Comparison of ENCODE assay signal across 9 mouse cellular contexts in genomic region chr1:34678734-34679068, GRCm38 (mm10).
DNase-seq lines count a peak whose midpoint lies in the region; ATAC-seq and TF ChIP-seq lines count a peak whose summit lies in the region.
"Had no signal": no experiment of that assay in that cellular context is flagged by ENCODE, and none has a peak within 500 bp of the region (broad histone marks: within the 10 kb centered on the region; RNA-seq: fewer than 3 reads in every experiment).

No protein-coding gene starts in this region.

- H3K4me2 ChIP-seq in embryonic facial prominence, embryonic 12.5 days (replicated peaks), result peak overlapping the region; percentile 81
- peak overlapping the region; percentile 93 for H3K4me2 ChIP-seq in intestine, embryonic 16.5 days (ENCODE audit: low read depth, low read length)
- H3K4me2 ChIP-seq in midbrain, embryonic 16.5 days (ENCODE audit: low read length), result peak overlapping the region; percentile 96

- H3K27me3 ChIP-seq in embryonic facial prominence, embryonic 12.5 days, result peaks cover 53% of the 10 kb centered on the region
- H3K27me3 ChIP-seq in intestine, embryonic 16.5 days (replicated peaks; ENCODE audit: control insufficient read depth, insufficient read depth, low read length), result peaks cover 22% of the 10 kb centered on the region
- H3K27me3 ChIP-seq in midbrain, embryonic 16.5 days (ENCODE audit: control insufficient read depth, insufficient read depth, low read depth, low read length), result peaks cover 13% of the 10 kb centered on the region

- no peak for ATAC-seq in embryonic facial prominence, embryonic 12.5 days (ENCODE audit: insufficient number of reproducible peaks, insufficient read depth, low FRiP score, low TSS enrichment)
- ATAC-seq in intestine, embryonic 16.5 days, result peak; percentile 30; the same call in 1 of the 2 replicates
- peak; percentile 9; the same call in 1 of the 2 replicates for ATAC-seq in midbrain, embryonic 16.5 days
- ATAC-seq in activated CD4-positive, CD25-positive, alpha-beta regulatory T cell, adult 4 months, result no peak

- under 1% methylated on average over 9 of the region's 9 CpGs for WGBS in embryonic facial prominence, embryonic 12.5 days
- WGBS in intestine, embryonic 16.5 days, result under 1% methylated on average over 9 of the region's 9 CpGs
- under 1% methylated on average over 8 of the region's 9 CpGs for WGBS in midbrain, embryonic 16.5 days

- TF ChIP-seq CTCF in layer of hippocampus, adult 2 months (conservative IDR thresholded peaks at IDR 0.05), result no peak

- intact Hi-C loops in left cerebral cortex, postnatal 25 days (cut with DNase I), result no loop called here

- H3K9me3 ChIP-seq in embryonic facial prominence, embryonic 12.5 days, result no peaks in the 10 kb centered on the region
- no peaks in the 10 kb centered on the region for H3K9me3 ChIP-seq in intestine, embryonic 16.5 days (ENCODE audit: control insufficient read depth, low read length)
- no peaks in the 10 kb centered on the region for H3K9me3 ChIP-seq in midbrain, embryonic 16.5 days (replicated peaks; ENCODE audit: control insufficient read depth, low read length, poor library complexity, severe bottlenecking)

- peak overlapping the region; percentile 61 for H3K4me3 ChIP-seq in layer of hippocampus, adult 2 months
- peak overlapping the region; percentile 45 for H3K4me3 ChIP-seq in embryonic facial prominence, embryonic 12.5 days
- peak overlapping the region; percentile 53 for H3K4me3 ChIP-seq in intestine, embryonic 16.5 days (ENCODE audit: low read length)
- peak overlapping the region; percentile 50 for H3K4me3 ChIP-seq in midbrain, embryonic 16.5 days (ENCODE audit: low read depth, low read length)

- no peak overlapping the region for H3K9ac ChIP-seq in embryonic facial prominence, embryonic 12.5 days
- H3K9ac ChIP-seq in intestine, embryonic 16.5 days (ENCODE audit: low read depth, low read length), result peak overlapping the region; percentile 58; the same call in 1 of the 2 replicates
- H3K9ac ChIP-seq in midbrain, embryonic 16.5 days (ENCODE audit: low read depth, low read length), result peak overlapping the region; percentile 68

- peaks cover 8% of the 10 kb centered on the region; the same call in 1 of the 2 replicates for H3K4me1 ChIP-seq in embryonic facial prominence, embryonic 12.5 days
- peaks cover 10% of the 10 kb centered on the region; the same call in 1 of the 2 replicates for H3K4me1 ChIP-seq in intestine, embryonic 16.5 days (ENCODE audit: control insufficient read depth, insufficient read depth, low read length)
- H3K4me1 ChIP-seq in midbrain, embryonic 16.5 days (ENCODE audit: control insufficient read depth, insufficient read depth, low read length), result peaks cover 16% of the 10 kb centered on the region

- H3K36me3 ChIP-seq in embryonic facial prominence, embryonic 12.5 days, result no peaks in the 10 kb centered on the region
- no peaks in the 10 kb centered on the region for H3K36me3 ChIP-seq in intestine, embryonic 16.5 days (ENCODE audit: control insufficient read depth, insufficient read depth, low read length)
- H3K36me3 ChIP-seq in midbrain, embryonic 16.5 days (ENCODE audit: control insufficient read depth, insufficient read depth, low read length), result no peaks in the 10 kb centered on the region

- no peak for DNase-seq in layer of hippocampus, adult 2 months (ENCODE audit: low spot score in 2 of 2)
- no peak for DNase-seq in layer of hippocampus, adult 11-12 months (ENCODE audit: low spot score)
- no peak for DNase-seq in cerebellum, adult 18-20 months
- DNase-seq in left cerebral cortex, postnatal 25 days (ENCODE audit: low spot score in 2 of 2), result no peak
- DNase-seq: right cerebral cortex, postnatal 14 days had no signal

- H3K27ac ChIP-seq in layer of hippocampus, adult 2 months, result peak overlapping the region; percentile 89
- H3K27ac ChIP-seq in embryonic facial prominence, embryonic 12.5 days, result no peak overlapping the region
- no peak overlapping the region for H3K27ac ChIP-seq in intestine, embryonic 16.5 days (ENCODE audit: low read length)
- H3K27ac ChIP-seq in midbrain, embryonic 16.5 days (ENCODE audit: low read length), result no peak overlapping the region

Comparison
In these comparisons a context has a peak if more than half of its experiments do, and no peak if none do; other contexts are left out.
1. ATAC-seq: peak in intestine, embryonic 16.5 days (single experiment) and midbrain, embryonic 16.5 days (single experiment); none in embryonic facial prominence, embryonic 12.5 days (single experiment) and activated CD4-positive, CD25-positive, alpha-beta regulatory T cell, adult 4 months (single experiment).
2. Peak in every context shown above with its lines, with median percentiles within 50 percentile points of each other: H3K4me3 ChIP-seq and H3K4me2 ChIP-seq.